Mouse (Mus musculus): Measurements from ENCODE around the gene Rgs3. TPM values are rescaled to one million over a fixed set of nuclear protein-coding genes. Genes with fewer than 3 reads are reported as not detected.

Rgs3 gene
- polyA plus RNA-seq, 1 experiment from 2014 or later: 62.2 TPM

DNA sequence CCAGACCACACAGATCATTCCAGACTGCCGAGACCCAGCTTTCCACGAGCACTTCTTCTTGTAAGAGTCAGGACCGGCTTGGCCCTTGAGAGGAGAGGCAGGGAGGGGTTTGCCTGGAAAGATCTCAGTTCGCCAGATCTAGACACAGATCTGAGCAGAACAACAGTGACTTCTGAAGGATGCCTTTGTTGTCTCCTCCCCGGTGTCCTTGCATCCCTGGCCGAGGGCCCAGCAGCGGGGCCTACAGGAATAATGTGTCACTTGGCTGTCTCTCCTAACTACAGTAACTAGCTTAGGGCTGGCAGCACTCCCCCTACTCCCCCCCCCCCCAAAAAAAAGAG lies 46.9 kb downstream of the Rgs3 start:
- Histone ChIP-seq H3K4me3 (no peak overlapping the region), H3K9me3 (no peaks in the 10 kb centered on the region), H3K4me2 (no peak overlapping the region), H3K27ac (replicated peaks) (peak overlapping the region; percentile 58), H3K36me3 (no peaks in the 10 kb centered on the region), H3K4me1 (peaks cover 58% of the 10 kb centered on the region), H3K27me3 (replicated peaks) (peaks cover 83% of the 10 kb centered on the region), H3K9ac (no peak overlapping the region)
- no peak for ATAC-seq (ENCODE audit: extremely low read depth, insufficient number of reproducible peaks, low FRiP score, low TSS enrichment)
- WGBS: 47% methylated on average over 7 of the region's 7 CpGs

DNA sequence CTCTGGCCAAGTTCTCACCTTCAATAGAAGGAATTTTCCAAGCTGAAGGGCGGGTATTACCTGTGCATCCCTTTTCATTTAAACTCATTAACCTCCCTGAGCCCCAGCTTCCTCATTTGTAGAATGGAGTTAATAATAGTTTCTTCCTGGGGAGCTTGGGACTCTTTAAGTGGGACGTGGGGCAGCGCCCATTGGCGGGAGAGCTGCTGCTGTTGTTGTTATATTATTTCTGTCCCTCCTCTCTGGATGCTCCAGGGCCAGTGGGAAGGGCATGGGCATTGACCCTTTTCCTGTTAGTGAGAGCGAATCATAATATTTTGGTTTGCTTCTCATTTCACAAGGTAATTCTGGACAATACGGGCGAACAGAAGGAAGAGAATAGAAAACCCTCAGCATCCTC lies 47.3 kb downstream of the Rgs3 start:
- Histone ChIP-seq H3K36me3 (no peaks in the 10 kb centered on the region), H3K9me3 (no peaks in the 10 kb centered on the region), H3K9ac (no peak overlapping the region), H3K4me1 (peaks cover 58% of the 10 kb centered on the region), H3K4me2 (no peak overlapping the region), H3K27me3 (replicated peaks) (peaks cover 86% of the 10 kb centered on the region), H3K27ac (replicated peaks) (peak overlapping the region; percentile 58), H3K4me3 (no peak overlapping the region)
- 63% methylated on average over 7 of the region's 7 CpGs for WGBS
- no peak for ATAC-seq (ENCODE audit: extremely low read depth, insufficient number of reproducible peaks, low FRiP score, low TSS enrichment)

DNA sequence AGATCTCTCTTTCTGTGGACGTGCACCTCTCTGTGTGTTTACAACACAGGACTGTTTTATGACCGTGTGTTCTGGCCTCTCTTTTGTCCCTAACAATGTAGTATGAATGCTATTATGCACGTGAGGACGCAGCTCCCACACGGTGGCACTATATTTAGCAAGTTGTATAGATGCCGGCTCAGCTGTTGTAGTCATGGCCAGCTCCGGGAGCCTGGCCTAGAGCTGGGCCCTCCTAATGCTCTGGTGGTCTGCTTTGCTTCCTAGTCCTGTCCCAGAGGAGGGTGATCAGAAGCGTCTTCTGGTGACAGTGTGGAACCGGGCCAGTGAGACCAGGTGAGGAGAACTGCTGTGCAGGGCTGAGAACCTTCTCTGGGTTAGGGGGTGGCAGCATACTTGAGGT lies 47.7 kb downstream of the Rgs3 start:
- no peaks in the 10 kb centered on the region for H3K36me3 ChIP-seq
- no peak overlapping the region for H3K4me2 ChIP-seq
- 0 out of 2 replicates have a peak overlapping the region, but pooled peaks have one; percentile 19 for H3K9ac ChIP-seq
- 23% methylated on average over 9 of the region's 9 CpGs for WGBS
- ATAC-seq (ENCODE audit: extremely low read depth, insufficient number of reproducible peaks, low FRiP score, low TSS enrichment): 0 out of 2 replicates have a peak, but pooled peaks have one; percentile 10
- H3K4me3 ChIP-seq: no peak overlapping the region
- H3K27ac ChIP-seq (replicated peaks): peak overlapping the region; percentile 58
- H3K9me3 ChIP-seq: no peaks in the 10 kb centered on the region
- H3K27me3 ChIP-seq (replicated peaks): peaks cover 86% of the 10 kb centered on the region
- peaks cover 57% of the 10 kb centered on the region for H3K4me1 ChIP-seq

DNA sequence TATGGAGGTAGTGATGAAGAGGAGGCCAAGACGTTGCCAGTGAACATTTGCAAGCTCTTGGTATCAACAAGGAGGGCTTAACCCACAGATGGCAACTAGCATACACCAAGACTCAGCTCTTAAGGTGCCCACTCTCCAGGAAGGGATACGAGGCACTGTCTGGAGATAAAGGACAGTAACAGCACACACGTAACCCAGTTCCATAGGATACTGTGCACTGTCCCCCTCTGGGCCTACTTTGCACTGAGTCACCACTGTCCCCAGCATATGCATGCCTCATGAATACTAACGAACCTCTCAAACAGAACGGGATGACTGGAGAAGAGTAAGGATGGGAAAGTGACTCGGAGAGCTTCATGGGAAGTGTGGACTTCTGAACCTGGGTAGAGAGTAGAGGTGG lies 48.2 kb downstream of the Rgs3 start:
- H3K4me2 ChIP-seq: no peak overlapping the region
- peaks cover 86% of the 10 kb centered on the region for H3K27me3 ChIP-seq (replicated peaks)
- WGBS: 78% methylated on average over 6 of the region's 6 CpGs
- H3K4me1 ChIP-seq: peaks cover 58% of the 10 kb centered on the region
- H3K9me3 ChIP-seq: no peaks in the 10 kb centered on the region
- no peak overlapping the region for H3K4me3 ChIP-seq
- H3K9ac ChIP-seq: no peak overlapping the region
- no peak for ATAC-seq (ENCODE audit: extremely low read depth, insufficient number of reproducible peaks, low FRiP score, low TSS enrichment)
- H3K36me3 ChIP-seq: no peaks in the 10 kb centered on the region
- 0 out of 2 replicates have a peak overlapping the region, but pooled peaks have one; percentile 58 for H3K27ac ChIP-seq (replicated peaks)

DNA sequence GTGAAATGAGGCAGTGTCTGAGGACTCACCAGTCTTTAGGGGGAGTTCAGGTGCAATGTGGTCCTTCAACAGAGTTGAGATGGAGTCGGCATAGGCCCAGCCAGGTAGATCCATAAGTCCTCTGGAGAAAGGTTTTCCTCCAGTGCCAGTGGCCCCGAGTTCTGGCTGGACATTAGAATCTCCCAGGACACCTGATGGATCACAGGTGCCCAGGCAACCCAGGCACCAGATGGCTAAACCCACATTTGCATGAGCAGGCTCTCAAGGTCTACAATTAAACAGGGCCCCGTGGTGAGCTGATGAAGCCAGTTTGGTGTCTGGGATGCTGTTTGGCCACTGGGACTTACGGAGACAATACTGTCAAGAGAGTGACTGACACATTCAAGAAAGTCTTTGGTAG lies 49.7 kb downstream of the Rgs3 start:
- Histone ChIP-seq H3K36me3 (no peaks in the 10 kb centered on the region), H3K9ac (0 out of 2 replicates have a peak overlapping the region, but pooled peaks have one; percentile 3), H3K27ac (replicated peaks) (no peak overlapping the region), H3K9me3 (no peaks in the 10 kb centered on the region), H3K4me1 (peaks cover 68% of the 10 kb centered on the region), H3K4me2 (no peak overlapping the region), H3K4me3 (no peak overlapping the region), H3K27me3 (replicated peaks) (peaks cover 84% of the 10 kb centered on the region)
- WGBS: 75% methylated on average over 4 of the region's 4 CpGs
- ATAC-seq (ENCODE audit: extremely low read depth, insufficient number of reproducible peaks, low FRiP score, low TSS enrichment): no peak

DNA sequence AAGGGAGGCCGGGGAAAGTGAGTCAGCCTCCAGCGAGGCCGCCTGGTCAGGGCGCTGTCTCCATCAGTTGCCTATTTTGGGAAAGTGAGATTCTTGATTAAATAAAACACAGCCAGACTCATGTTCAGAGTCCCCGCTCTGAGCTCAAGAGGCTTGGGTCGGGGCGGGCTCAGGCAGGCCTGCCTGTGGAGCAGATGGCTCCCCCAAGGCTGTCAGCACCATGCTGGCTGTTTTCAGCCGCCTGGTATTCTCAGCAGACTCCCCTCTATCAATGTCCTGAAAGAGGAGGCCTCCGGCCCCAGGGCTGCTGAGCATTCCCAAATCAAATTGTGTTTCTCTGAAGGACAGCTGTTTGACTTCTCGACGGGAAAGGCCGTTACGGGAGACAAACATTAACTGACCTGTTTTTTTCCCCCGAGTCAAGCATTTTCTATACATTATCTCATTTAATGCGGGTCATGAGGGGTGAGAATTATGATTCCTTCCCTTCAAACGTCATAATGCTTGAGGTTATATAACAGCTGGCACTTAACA lies 50.6 kb downstream of the Rgs3 start:
- peak overlapping the region; percentile 66 for H3K27ac ChIP-seq (replicated peaks)
- no peaks in the 10 kb centered on the region for H3K36me3 ChIP-seq
- peaks cover 73% of the 10 kb centered on the region for H3K4me1 ChIP-seq
- peak overlapping the region; percentile 16; the same call in 1 of the 2 replicates for H3K4me2 ChIP-seq
- H3K9ac ChIP-seq: peak overlapping the region; percentile 3; the same call in 1 of the 2 replicates
- no peaks in the 10 kb centered on the region for H3K9me3 ChIP-seq
- peaks cover 84% of the 10 kb centered on the region for H3K27me3 ChIP-seq (replicated peaks)
- ATAC-seq (ENCODE audit: extremely low read depth, insufficient number of reproducible peaks, low FRiP score, low TSS enrichment): peak; percentile 34; the same call in 1 of the 2 replicates
- H3K4me3 ChIP-seq: no peak overlapping the region
- WGBS: 29% methylated on average over 16 of the region's 16 CpGs

DNA sequence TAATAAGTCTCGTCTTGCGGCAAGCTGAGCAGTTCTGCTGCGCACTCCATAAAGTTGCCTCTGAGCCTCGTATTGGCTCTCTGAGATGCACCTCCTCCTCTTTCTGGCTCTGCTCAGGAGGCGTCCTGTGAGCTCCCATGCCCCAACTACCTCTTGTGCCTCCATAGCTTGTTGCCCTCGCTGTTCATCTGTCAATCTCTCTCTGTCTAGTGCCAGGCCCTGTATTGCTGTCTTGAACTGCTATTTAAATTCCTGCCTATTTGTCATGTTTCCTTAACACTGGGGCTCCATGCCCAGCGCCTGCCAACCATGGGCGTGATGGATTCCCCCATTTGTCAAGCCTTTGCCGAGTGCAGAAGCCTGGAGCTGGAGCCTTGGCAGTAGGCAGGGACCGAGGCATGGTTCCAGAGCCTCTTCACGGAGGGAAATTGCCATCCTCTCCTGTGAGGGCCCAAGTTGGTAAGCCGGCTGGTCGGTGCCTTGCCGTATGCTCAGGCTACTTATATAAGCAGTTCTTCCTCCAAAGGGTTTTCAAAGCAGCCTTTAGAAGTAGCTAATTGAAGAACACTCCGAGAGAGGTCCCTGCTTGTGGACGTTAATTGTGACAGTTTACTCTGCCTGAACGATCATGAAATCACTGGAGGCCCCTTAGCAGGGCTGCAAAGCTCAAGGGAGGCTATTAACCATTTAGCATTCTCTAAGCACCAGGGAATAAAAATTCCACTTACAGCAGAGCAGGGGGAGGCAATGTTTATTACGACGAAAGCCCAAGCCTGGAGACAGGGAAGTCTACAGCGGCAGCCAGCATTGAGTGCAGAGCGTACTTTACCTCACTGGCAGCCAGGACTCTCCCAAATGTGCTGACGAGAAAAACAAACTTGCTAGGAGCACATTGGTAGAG lies 53.2 kb downstream of the Rgs3 start:
- WGBS: 66% methylated on average over 22 of the region's 22 CpGs
- H3K9ac ChIP-seq: peak overlapping the region; percentile 33; the same call in 1 of the 2 replicates
- H3K27me3 ChIP-seq (replicated peaks): peaks cover 83% of the 10 kb centered on the region
- no peaks in the 10 kb centered on the region for H3K9me3 ChIP-seq
- no peak overlapping the region for H3K4me3 ChIP-seq
- no peak for ATAC-seq (ENCODE audit: extremely low read depth, insufficient number of reproducible peaks, low FRiP score, low TSS enrichment)
- H3K27ac ChIP-seq (replicated peaks): peak overlapping the region; percentile 54
- H3K4me1 ChIP-seq: peaks cover 55% of the 10 kb centered on the region
- H3K36me3 ChIP-seq: no peaks in the 10 kb centered on the region
- H3K4me2 ChIP-seq: no peak overlapping the region

DNA sequence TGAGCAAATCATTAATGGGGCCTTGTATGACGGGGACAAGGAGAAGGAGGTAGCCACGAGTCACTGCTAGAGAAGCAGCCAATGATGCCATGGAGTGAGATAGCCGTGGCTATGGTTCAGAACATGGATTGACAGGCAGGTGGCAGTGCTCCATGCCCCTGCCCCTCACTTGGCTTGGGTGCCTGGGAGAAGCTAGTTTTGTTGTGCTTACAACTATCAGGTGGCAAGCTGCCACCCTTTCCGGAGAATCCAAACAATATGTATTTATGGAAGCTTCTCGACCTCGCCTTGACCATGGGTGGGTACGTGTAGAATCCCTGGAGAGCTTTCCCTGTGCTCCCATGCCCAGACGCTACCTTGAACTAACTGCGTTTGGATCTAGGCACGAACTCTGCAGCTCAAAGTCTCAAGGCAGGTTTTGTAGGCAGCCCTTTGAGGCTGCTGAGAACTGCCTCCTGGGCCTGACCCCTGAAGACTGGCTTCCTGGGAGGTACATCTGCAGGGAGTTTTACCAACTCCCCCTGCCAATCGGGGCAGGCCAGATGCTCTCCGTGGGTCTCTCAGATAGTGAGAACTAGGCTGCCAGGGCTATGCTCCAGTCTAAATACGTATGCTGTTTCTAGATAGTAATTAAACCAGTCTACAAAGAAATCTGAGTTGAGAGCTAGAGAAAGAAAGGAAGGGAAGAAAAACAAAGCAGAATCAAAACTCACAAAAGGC lies 54.2 kb downstream of the Rgs3 start:
- H3K4me3 ChIP-seq: no peak overlapping the region
- peaks cover 64% of the 10 kb centered on the region for H3K4me1 ChIP-seq
- ATAC-seq (ENCODE audit: extremely low read depth, insufficient number of reproducible peaks, low FRiP score, low TSS enrichment): no peak
- H3K27ac ChIP-seq (replicated peaks): peak overlapping the region; percentile 54
- H3K27me3 ChIP-seq (replicated peaks): peaks cover 83% of the 10 kb centered on the region
- H3K9ac ChIP-seq: no peak overlapping the region
- WGBS: 64% methylated on average over 13 of the region's 13 CpGs
- H3K9me3 ChIP-seq: no peaks in the 10 kb centered on the region
- H3K36me3 ChIP-seq: no peaks in the 10 kb centered on the region
- H3K4me2 ChIP-seq: no peak overlapping the region

DNA sequence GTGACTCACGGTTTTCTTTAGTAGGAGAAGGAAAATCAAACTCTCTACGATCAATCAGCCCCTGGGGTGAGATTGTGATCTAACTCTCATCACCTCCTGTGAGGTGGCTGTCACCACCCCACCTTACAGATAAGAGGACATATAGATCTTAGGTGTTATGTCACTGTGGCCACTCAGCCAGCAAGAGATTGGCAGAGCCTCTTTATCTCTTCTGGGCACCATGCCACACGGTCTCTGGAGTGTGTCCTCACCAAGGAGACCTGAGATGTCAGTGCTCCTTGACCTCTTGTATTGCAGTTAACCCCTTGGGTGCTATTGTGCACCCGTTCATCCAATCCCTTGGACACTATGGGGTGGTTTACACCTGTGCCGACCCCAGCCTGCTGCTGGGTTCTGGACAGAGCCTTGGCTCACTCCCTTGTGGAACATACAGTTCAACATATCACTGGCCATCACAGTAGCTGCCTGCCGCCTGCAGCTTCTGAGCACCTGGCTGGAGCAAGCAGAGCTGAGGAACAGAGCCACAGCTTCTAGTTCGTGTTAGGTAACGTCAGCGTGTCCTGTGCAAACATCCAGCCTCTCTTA lies 58.3 kb downstream of the Rgs3 start:
- Histone ChIP-seq H3K4me1 (peaks cover 49% of the 10 kb centered on the region), H3K9ac (peak overlapping the region; percentile 81; the same call in 1 of the 2 replicates), H3K9me3 (no peaks in the 10 kb centered on the region), H3K27me3 (replicated peaks) (peaks cover 89% of the 10 kb centered on the region), H3K36me3 (no peaks in the 10 kb centered on the region), H3K4me2 (no peak overlapping the region), H3K4me3 (no peak overlapping the region), H3K27ac (replicated peaks) (peak overlapping the region; percentile 93)
- no peak for ATAC-seq (ENCODE audit: extremely low read depth, insufficient number of reproducible peaks, low FRiP score, low TSS enrichment)
- WGBS: 42% methylated on average over 9 of the region's 9 CpGs

DNA sequence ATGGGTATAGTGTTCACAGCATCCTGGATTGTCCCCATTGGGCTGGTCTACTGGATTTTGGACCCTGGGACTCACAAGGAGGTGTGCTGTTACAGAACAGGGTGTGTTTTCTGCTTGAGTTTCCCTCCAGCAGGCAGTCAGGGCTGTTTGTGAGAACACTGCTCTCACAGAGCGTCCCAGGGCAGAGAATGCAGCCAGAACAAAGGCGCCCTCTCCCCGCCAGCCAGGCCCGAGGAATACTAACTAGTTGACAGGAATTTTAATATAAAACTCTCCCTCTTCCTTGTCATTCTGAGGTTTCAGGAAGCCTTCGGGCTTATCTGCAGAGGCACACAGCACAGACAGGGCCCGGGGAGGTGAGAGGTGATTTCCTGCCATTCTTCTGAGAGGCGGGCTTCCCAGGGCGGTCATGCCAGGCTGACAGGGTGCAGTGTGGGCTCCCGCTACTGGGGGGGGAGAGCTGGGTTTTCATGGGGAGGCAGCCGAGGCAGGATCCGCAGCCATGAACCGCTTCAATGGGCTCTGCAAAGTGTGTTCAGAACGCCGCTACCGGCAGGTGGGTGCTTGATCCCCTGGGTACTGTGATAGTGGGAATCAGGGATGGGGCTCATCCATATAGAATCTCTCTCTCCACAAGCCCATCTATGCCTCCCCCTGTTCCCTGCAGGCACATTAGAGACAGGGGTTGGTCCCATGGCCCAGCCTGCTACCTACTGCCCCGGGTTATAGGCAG lies 59.8 kb downstream of the Rgs3 start:
- H3K4me2 ChIP-seq: peak overlapping the region; percentile 61
- H3K9me3 ChIP-seq: no peaks in the 10 kb centered on the region
- peak; percentile 65 for ATAC-seq (ENCODE audit: extremely low read depth, insufficient number of reproducible peaks, low FRiP score, low TSS enrichment)
- H3K4me1 ChIP-seq: peaks cover 44% of the 10 kb centered on the region
- WGBS: 16% methylated on average over 16 of the region's 16 CpGs
- H3K36me3 ChIP-seq: no peaks in the 10 kb centered on the region
- peak overlapping the region; percentile 81 for H3K9ac ChIP-seq
- peak overlapping the region; percentile 49 for H3K4me3 ChIP-seq
- H3K27ac ChIP-seq (replicated peaks): peak overlapping the region; percentile 93
- H3K27me3 ChIP-seq (replicated peaks): peaks cover 89% of the 10 kb centered on the region
